ENCODE assay signal across 14 mouse cellular contexts in the genomic region with DNA sequence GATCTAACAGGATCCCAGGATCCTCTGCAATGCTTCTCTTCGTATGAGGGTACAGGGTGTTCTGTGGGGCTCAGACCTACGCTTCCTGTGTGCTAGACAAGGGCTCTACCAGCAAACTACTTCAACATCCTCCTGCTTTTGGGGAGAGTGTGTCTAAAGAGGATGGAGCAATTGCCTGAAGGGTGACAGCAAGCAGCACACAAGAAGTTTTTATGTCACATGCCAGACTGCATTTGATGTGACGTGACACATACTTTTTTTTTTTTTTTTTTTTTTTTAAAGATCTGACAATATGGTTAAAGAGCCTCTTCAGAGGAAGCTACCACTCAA.
DNase-seq lines count a peak whose midpoint lies in the region; ATAC-seq and TF ChIP-seq lines count a peak whose summit lies in the region.
"Had no signal": no experiment of that assay in that cellular context is flagged by ENCODE, and none has a peak within 500 bp of the region (broad histone marks: within the 10 kb centered on the region; RNA-seq: fewer than 3 reads in every experiment).

No protein-coding gene starts in this region.

- DNase-seq in heart, adult 9 months (ENCODE audit: low spot score in 2 of 2) = no peak
- DNase-seq in left cerebral cortex, adult 2 months (ENCODE audit: extremely low spot score in 1 of 2, low spot score in 2 of 2) = no peak
- DNase-seq in left cerebral cortex, adult 8-10 months (ENCODE audit: low spot score in 2 of 2) = no peak
- DNase-seq in frontal cortex, postnatal 36 days (ENCODE audit: low spot score in 2 of 2) = no peak
- DNase-seq: cerebellum, adult 11-12 months; right cerebral cortex, postnatal 4 days had no signal

- no peaks in the 10 kb centered on the region for H3K27me3 ChIP-seq in heart, embryonic 14.5 days (ENCODE audit: control insufficient read depth, insufficient read depth, low read length)
- H3K27me3 ChIP-seq in neural tube, embryonic 15.5 days (replicated peaks) = no peaks in the 10 kb centered on the region
- H3K27me3 ChIP-seq: embryonic facial prominence, embryonic 13.5 days; limb, embryonic 15.5 days had no signal

- peak overlapping the region; percentile 54 for H3K9ac ChIP-seq in heart, embryonic 14.5 days (ENCODE audit: low read length)
- H3K9ac ChIP-seq in neural tube, embryonic 15.5 days (replicated peaks) = no peak overlapping the region
- H3K9ac ChIP-seq: embryonic facial prominence, embryonic 13.5 days; limb, embryonic 15.5 days had no signal

- H3K4me1 ChIP-seq in heart, embryonic 14.5 days (ENCODE audit: control insufficient read depth in 2 of 2, insufficient read depth in 2 of 2, low read length in 2 of 2) = peaks cover 33 to 74% of the 10 kb centered on the region in 2 experiments
- peaks cover 21% of the 10 kb centered on the region for H3K4me1 ChIP-seq in neural tube, embryonic 15.5 days
- H3K4me1 ChIP-seq: midbrain, embryonic 10.5 days had no signal

- no peak for ATAC-seq in heart, embryonic 14.5 days (ENCODE audit: insufficient number of reproducible peaks, insufficient read depth, low FRiP score, low read depth)
- peak; percentile 65 for ATAC-seq in CD4-positive, CD25-positive, alpha-beta regulatory T cell, adult 4 months
- ATAC-seq in neural tube, embryonic 15.5 days (ENCODE audit: low FRiP score) = no peak

- H3K4me3 ChIP-seq in heart, embryonic 14.5 days (ENCODE audit: control insufficient read depth in 1 of 2, insufficient read depth in 1 of 2, low read depth in 1 of 2, low read length in 2 of 2) = no peak overlapping the region
- no peak overlapping the region for H3K4me3 ChIP-seq in left cerebral cortex, adult 2 months
- no peak overlapping the region for H3K4me3 ChIP-seq in neural tube, embryonic 15.5 days (replicated peaks)
- H3K4me3 ChIP-seq: embryonic facial prominence, embryonic 13.5 days; forebrain, embryonic 10.5 days; limb, embryonic 15.5 days; midbrain, embryonic 10.5 days; myocyte had no signal

- intact Hi-C loops in left cerebral cortex, adult 2 months (cut with DNase I) = no loop called here

- 58% methylated on average over 3 of the region's 3 CpGs for WGBS in heart, embryonic 14.5 days
- WGBS in neural tube, embryonic 15.5 days = 70% methylated on average over 3 of the region's 3 CpGs

- peak overlapping the region; percentile 25 to 64; a peak in 3 of 4 replicates for H3K27ac ChIP-seq in heart, embryonic 14.5 days (replicated peaks in 1 of 2; ENCODE audit: control insufficient read depth in 1 of 2, insufficient read depth in 1 of 2, low read depth in 2 of 2, low read length in 2 of 2)
- peak overlapping the region; percentile 33; the same call in 1 of the 2 replicates for H3K27ac ChIP-seq in left cerebral cortex, adult 2 months
- 0 out of 2 replicates have a peak overlapping the region, but pooled peaks have one; percentile 11 for H3K27ac ChIP-seq in neural tube, embryonic 15.5 days (replicated peaks)
- H3K27ac ChIP-seq: embryonic facial prominence, embryonic 13.5 days; forebrain, embryonic 10.5 days; limb, embryonic 15.5 days; midbrain, embryonic 10.5 days had no signal

- H3K36me3 ChIP-seq in heart, embryonic 14.5 days (ENCODE audit: control insufficient read depth, insufficient read depth, low read length) = no peaks in the 10 kb centered on the region
- H3K36me3 ChIP-seq in neural tube, embryonic 15.5 days = no peaks in the 10 kb centered on the region
- H3K36me3 ChIP-seq: embryonic facial prominence, embryonic 13.5 days; forebrain, embryonic 10.5 days; limb, embryonic 15.5 days; midbrain, embryonic 10.5 days had no signal

- peak overlapping the region; percentile 27 for H3K4me2 ChIP-seq in heart, embryonic 14.5 days (ENCODE audit: low read length)
- H3K4me2 ChIP-seq in neural tube, embryonic 15.5 days = no peak overlapping the region
- H3K4me2 ChIP-seq: embryonic facial prominence, embryonic 13.5 days; limb, embryonic 15.5 days had no signal

- H3K9me3 ChIP-seq in heart, embryonic 14.5 days (ENCODE audit: control insufficient read depth, low read length) = no peaks in the 10 kb centered on the region
- no peaks in the 10 kb centered on the region for H3K9me3 ChIP-seq in neural tube, embryonic 15.5 days (replicated peaks)
- H3K9me3 ChIP-seq: embryonic facial prominence, embryonic 13.5 days; forebrain, embryonic 10.5 days; limb, embryonic 15.5 days; midbrain, embryonic 10.5 days had no signal

- no peak for TF ChIP-seq CTCF in left cerebral cortex, adult 2 months (IDR thresholded peaks at IDR 0.05)
